Mouse (Mus musculus): Measurements from ENCODE around the gene Srrm4. TPM values are rescaled to one million over a fixed set of nuclear protein-coding genes. Genes with fewer than 3 reads are reported as not detected.

The Srrm4 gene
- polyA plus RNA-seq, 1 experiment, result 0.06 TPM

DNA sequence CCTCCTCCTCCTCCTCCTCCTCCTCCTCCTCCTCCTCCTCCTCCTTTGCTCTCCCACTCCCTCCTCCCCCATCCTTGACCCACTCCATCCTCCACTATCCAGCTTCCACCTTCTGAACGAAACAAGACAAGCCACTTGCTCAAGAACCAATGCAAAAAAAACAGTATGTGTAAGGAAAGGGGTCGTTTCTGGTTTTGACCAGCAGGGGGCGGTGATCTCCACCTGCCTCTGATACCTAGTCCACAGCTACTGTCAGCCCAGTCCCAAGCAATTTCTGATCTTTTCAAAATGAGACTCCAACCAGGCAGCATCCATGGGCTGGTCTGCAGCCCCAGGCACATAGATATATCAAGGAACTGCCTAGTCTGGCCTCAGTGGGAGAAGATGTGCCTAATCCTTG is 53.1 kb downstream of the Srrm4 start:
- Histone ChIP-seq H3K79me2 (ENCODE audit: control insufficient read depth, insufficient read depth) (no peaks in the 10 kb centered on the region), H3K4me3 (ENCODE audit: insufficient read depth, poor library complexity, severe bottlenecking) (no peak overlapping the region), H3K79me3 (ENCODE audit: low read depth) (no peaks in the 10 kb centered on the region), H3ac (ENCODE audit: control insufficient read depth, insufficient read length, low read depth) (no peak overlapping the region), H3K36me3 (ENCODE audit: control insufficient read depth, insufficient read depth) (no peaks in the 10 kb centered on the region), H3K27me3 (ENCODE audit: control insufficient read depth, insufficient read depth, insufficient read length) (no peaks in the 10 kb centered on the region)
- TF ChIP-seq MAX (IDR thresholded peaks at IDR 0.05) (no peak), MYOG (IDR thresholded peaks at IDR 0.05; ENCODE audit: control insufficient read depth, extremely low read depth, insufficient read length) (no peak), USF1 (IDR thresholded peaks at IDR 0.05; ENCODE audit: low read depth) (no peak), MYOD1 (IDR thresholded peaks at IDR 0.05; ENCODE audit: control insufficient read depth, insufficient read length, low read depth) (no peak), CTCF (IDR thresholded peaks at IDR 0.05; ENCODE audit: control insufficient read depth, insufficient read depth, insufficient read length) (no peak), CEBPB (IDR thresholded peaks at IDR 0.05; ENCODE audit: low read depth) (no peak), FOSL1 (IDR thresholded peaks at IDR 0.05; ENCODE audit: insufficient read depth, low read length, poor library complexity, severe bottlenecking) (no peak)

- Histone ChIP-seq H3K36me3 (ENCODE audit: control insufficient read depth, insufficient read depth) (no peaks in the 10 kb centered on the region), H3K79me3 (ENCODE audit: low read depth) (no peaks in the 10 kb centered on the region), H3K4me3 (ENCODE audit: insufficient read depth, poor library complexity, severe bottlenecking) (no peak overlapping the region), H3K79me2 (ENCODE audit: control insufficient read depth, insufficient read depth) (no peaks in the 10 kb centered on the region), H3K27me3 (ENCODE audit: control insufficient read depth, insufficient read depth, insufficient read length) (no peaks in the 10 kb centered on the region), H3ac (ENCODE audit: control insufficient read depth, insufficient read length, low read depth) (no peak overlapping the region)
- TF ChIP-seq MAX (IDR thresholded peaks at IDR 0.05) (no peak), MYOG (IDR thresholded peaks at IDR 0.05; ENCODE audit: control insufficient read depth, extremely low read depth, insufficient read length) (no peak), CEBPB (IDR thresholded peaks at IDR 0.05; ENCODE audit: low read depth) (no peak), USF1 (IDR thresholded peaks at IDR 0.05; ENCODE audit: low read depth) (no peak), FOSL1 (IDR thresholded peaks at IDR 0.05; ENCODE audit: insufficient read depth, low read length, poor library complexity, severe bottlenecking) (no peak), MYOD1 (IDR thresholded peaks at IDR 0.05; ENCODE audit: control insufficient read depth, insufficient read length, low read depth) (no peak), CTCF (IDR thresholded peaks at IDR 0.05; ENCODE audit: control insufficient read depth, insufficient read depth, insufficient read length) (no peak)
Observed at GRCm38 (mm10) chr5:116526324-116526723, 65.3 kb downstream of the Srrm4 start.

DNA sequence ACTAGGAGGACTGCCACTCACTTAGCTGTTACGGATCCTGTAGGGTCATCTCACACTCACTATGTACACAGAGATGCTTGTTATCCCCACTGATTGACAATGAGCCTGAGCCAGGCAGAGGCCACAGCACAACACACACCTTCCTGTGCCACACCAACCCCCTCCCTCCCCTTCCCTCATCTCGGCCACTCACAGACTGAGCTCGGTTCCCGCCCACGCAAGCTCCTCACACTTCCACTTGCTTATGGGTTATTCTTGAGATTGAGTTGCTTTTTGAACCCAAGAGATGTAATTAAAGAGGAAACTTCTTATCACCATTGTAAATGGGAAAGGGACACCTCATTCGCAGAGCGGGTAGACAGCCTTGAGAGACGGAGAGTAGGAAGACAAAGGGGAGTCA is 66.3 kb downstream of the Srrm4 start:
- no peak overlapping the region for H3ac ChIP-seq (ENCODE audit: control insufficient read depth, insufficient read length, low read depth)
- TF ChIP-seq FOSL1 (IDR thresholded peaks at IDR 0.05; ENCODE audit: insufficient read depth, low read length, poor library complexity, severe bottlenecking), result no peak
- no peak for TF ChIP-seq CTCF (IDR thresholded peaks at IDR 0.05; ENCODE audit: control insufficient read depth, insufficient read depth, insufficient read length)
- no peak for TF ChIP-seq MYOG (IDR thresholded peaks at IDR 0.05; ENCODE audit: control insufficient read depth, extremely low read depth, insufficient read length)

DNA sequence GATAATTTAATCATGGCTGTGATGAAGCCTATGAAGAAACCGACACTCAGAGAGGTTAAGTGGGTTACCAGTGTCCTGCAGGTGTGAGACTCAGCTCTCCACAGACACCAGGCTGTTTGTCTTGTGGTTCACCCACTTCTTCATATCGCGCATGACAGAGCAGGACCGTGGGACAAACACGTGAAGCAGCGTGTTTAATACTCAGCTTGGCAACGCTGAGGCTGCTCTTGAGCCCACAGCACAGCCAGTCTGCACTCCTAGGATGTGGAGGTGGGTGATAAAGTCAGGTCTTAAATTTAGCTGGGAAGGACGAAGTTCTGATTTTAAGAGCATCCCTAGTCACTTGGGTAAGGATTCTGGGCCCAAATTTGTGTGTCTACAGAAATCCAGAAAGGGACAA is 68.1 kb downstream of the Srrm4 start:
- Histone ChIP-seq H3ac (ENCODE audit: control insufficient read depth, insufficient read length, low read depth) (no peak overlapping the region), H3K36me3 (ENCODE audit: control insufficient read depth, insufficient read depth) (no peaks in the 10 kb centered on the region), H3K4me3 (ENCODE audit: insufficient read depth, poor library complexity, severe bottlenecking) (no peak overlapping the region), H3K79me2 (ENCODE audit: control insufficient read depth, insufficient read depth) (no peaks in the 10 kb centered on the region), H3K79me3 (ENCODE audit: low read depth) (no peaks in the 10 kb centered on the region), H3K27me3 (ENCODE audit: control insufficient read depth, insufficient read depth, insufficient read length) (no peaks in the 10 kb centered on the region)
- TF ChIP-seq CEBPB (IDR thresholded peaks at IDR 0.05; ENCODE audit: low read depth) (no peak), MYOG (IDR thresholded peaks at IDR 0.05; ENCODE audit: control insufficient read depth, extremely low read depth, insufficient read length) (no peak), MYOD1 (IDR thresholded peaks at IDR 0.05; ENCODE audit: control insufficient read depth, insufficient read length, low read depth) (no peak), FOSL1 (IDR thresholded peaks at IDR 0.05; ENCODE audit: insufficient read depth, low read length, poor library complexity, severe bottlenecking) (no peak), CTCF (IDR thresholded peaks at IDR 0.05; ENCODE audit: control insufficient read depth, insufficient read depth, insufficient read length) (no peak), MAX (IDR thresholded peaks at IDR 0.05) (no peak), USF1 (IDR thresholded peaks at IDR 0.05; ENCODE audit: low read depth) (no peak)

More for the DNA sequence above, 66.3 kb downstream of the Srrm4 start:
- Histone ChIP-seq H3K4me3 (ENCODE audit: insufficient read depth, poor library complexity, severe bottlenecking) (no peak overlapping the region), H3K79me3 (ENCODE audit: low read depth) (no peaks in the 10 kb centered on the region), H3K27me3 (ENCODE audit: control insufficient read depth, insufficient read depth, insufficient read length) (no peaks in the 10 kb centered on the region), H3K79me2 (ENCODE audit: control insufficient read depth, insufficient read depth) (no peaks in the 10 kb centered on the region), H3K36me3 (ENCODE audit: control insufficient read depth, insufficient read depth) (no peaks in the 10 kb centered on the region)

GRCm38 (mm10) chr5:116523079-116523478 is 68.5 kb downstream of the Srrm4 start:
- H3K4me3 ChIP-seq (ENCODE audit: insufficient read depth, poor library complexity, severe bottlenecking), result no peak overlapping the region
- no peak for TF ChIP-seq CEBPB (IDR thresholded peaks at IDR 0.05; ENCODE audit: low read depth)
- TF ChIP-seq CTCF (IDR thresholded peaks at IDR 0.05; ENCODE audit: control insufficient read depth, insufficient read depth, insufficient read length), result no peak
- no peak for TF ChIP-seq USF1 (IDR thresholded peaks at IDR 0.05; ENCODE audit: low read depth)
- no peak for TF ChIP-seq MYOG (IDR thresholded peaks at IDR 0.05; ENCODE audit: control insufficient read depth, extremely low read depth, insufficient read length)
- no peak for TF ChIP-seq FOSL1 (IDR thresholded peaks at IDR 0.05; ENCODE audit: insufficient read depth, low read length, poor library complexity, severe bottlenecking)
- TF ChIP-seq MYOD1 (IDR thresholded peaks at IDR 0.05; ENCODE audit: control insufficient read depth, insufficient read length, low read depth), result no peak
- no peak for TF ChIP-seq MAX (IDR thresholded peaks at IDR 0.05)
- no peaks in the 10 kb centered on the region for H3K27me3 ChIP-seq (ENCODE audit: control insufficient read depth, insufficient read depth, insufficient read length)
- no peaks in the 10 kb centered on the region for H3K79me2 ChIP-seq (ENCODE audit: control insufficient read depth, insufficient read depth)
- H3K36me3 ChIP-seq (ENCODE audit: control insufficient read depth, insufficient read depth), result no peaks in the 10 kb centered on the region
- no peaks in the 10 kb centered on the region for H3K79me3 ChIP-seq (ENCODE audit: low read depth)
- H3ac ChIP-seq (ENCODE audit: control insufficient read depth, insufficient read length, low read depth), result no peak overlapping the region

- no peak for TF ChIP-seq USF1 (IDR thresholded peaks at IDR 0.05; ENCODE audit: low read depth)
- no peak for TF ChIP-seq CTCF (IDR thresholded peaks at IDR 0.05; ENCODE audit: control insufficient read depth, insufficient read depth, insufficient read length)
- no peak for TF ChIP-seq MYOD1 (IDR thresholded peaks at IDR 0.05; ENCODE audit: control insufficient read depth, insufficient read length, low read depth)
- TF ChIP-seq CEBPB (IDR thresholded peaks at IDR 0.05; ENCODE audit: low read depth), result no peak
- no peak for TF ChIP-seq FOSL1 (IDR thresholded peaks at IDR 0.05; ENCODE audit: insufficient read depth, low read length, poor library complexity, severe bottlenecking)
- TF ChIP-seq MYOG (IDR thresholded peaks at IDR 0.05; ENCODE audit: control insufficient read depth, extremely low read depth, insufficient read length), result no peak
- TF ChIP-seq MAX (IDR thresholded peaks at IDR 0.05), result no peak
- no peak overlapping the region for H3K4me3 ChIP-seq (ENCODE audit: insufficient read depth, poor library complexity, severe bottlenecking)
- H3ac ChIP-seq (ENCODE audit: control insufficient read depth, insufficient read length, low read depth), result no peak overlapping the region
- no peaks in the 10 kb centered on the region for H3K36me3 ChIP-seq (ENCODE audit: control insufficient read depth, insufficient read depth)
- H3K79me2 ChIP-seq (ENCODE audit: control insufficient read depth, insufficient read depth), result no peaks in the 10 kb centered on the region
- H3K27me3 ChIP-seq (ENCODE audit: control insufficient read depth, insufficient read depth, insufficient read length), result no peaks in the 10 kb centered on the region
- no peaks in the 10 kb centered on the region for H3K79me3 ChIP-seq (ENCODE audit: low read depth)
Observed at GRCm38 (mm10) chr5:116522273-116522672, 69.3 kb downstream of the Srrm4 start.

Measured in C2C12 (cell line).